Mouse (Mus musculus): Measurements from ENCODE around the gene Aak1.

Aak1 gene

DNA sequence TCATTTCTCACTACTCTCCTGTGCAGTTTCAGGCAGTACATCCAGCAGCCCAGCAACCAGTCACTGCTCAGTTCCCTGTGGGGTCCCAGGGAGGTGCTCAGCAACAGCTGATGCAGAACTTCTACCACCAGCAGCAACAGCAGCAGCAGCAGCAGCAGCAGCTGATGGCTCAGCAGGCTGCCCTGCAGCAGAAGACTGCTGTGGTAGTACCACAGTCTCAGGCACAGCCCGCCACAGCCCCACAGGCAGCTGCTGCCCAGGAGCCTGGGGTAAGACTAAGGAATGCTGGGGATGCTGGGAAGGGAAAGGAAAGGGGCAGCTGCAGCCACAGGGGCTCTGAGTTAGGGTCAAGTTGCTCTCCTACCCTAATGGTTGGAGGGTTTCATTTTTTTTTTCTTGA, 109.7 kb downstream of the Aak1 start:
- no peak for DNase-seq (ENCODE audit: low spot score)

DNA sequence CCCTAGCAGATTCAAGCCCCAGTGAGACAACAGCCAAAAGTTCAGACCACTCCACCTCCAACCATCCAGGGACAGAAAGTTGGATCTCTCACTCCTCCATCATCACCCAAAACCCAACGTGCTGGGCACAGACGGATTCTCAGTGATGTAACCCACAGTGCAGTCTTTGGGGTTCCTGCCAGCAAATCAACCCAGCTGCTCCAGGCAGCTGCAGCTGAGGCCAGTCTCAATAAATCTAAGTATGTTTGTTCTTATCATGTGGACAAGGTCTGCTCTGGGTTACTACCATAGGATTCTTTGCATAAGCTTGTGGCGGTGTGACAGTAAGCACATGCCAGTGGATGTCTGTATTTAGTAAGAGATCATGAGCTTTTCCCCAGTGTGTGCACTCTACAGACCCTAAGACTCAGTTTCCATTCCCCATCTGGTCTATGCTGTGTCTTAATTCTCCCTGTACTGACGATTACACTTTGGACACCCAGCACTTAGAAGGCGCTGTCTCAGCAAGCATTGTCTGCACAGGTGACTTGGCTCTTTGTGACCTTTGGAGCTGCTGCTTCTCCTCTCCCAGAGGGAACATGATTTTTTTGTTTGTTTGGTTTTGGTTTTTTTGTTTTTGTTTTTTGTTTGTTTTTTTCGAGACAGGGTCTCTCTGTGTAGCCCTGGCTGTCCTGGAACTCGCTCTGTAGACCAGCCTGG, 114.8 kb downstream of the Aak1 start:
- DNase-seq (ENCODE audit: low spot score) = no peak

DNA sequence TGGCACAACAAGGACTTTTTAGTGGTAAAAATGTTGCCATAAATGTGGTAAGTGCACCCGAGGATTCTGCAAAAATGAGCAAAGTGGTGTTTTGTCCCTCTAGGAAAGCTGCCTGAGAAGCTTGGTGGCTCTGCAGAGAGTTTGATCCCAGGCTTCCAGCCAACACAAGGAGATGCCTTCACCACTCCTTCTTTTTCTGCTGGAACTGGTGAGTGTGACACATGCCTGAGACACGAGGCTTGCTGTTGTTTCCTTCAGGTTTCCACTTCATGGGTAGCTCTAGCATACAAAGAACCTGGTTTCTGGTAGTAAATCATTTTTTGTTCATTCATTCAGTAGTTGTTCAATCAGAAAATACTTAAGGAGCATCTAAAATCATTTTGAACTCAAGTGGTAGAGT, 117.8 kb downstream of the Aak1 start:
- no peak for DNase-seq (ENCODE audit: low spot score)

DNA sequence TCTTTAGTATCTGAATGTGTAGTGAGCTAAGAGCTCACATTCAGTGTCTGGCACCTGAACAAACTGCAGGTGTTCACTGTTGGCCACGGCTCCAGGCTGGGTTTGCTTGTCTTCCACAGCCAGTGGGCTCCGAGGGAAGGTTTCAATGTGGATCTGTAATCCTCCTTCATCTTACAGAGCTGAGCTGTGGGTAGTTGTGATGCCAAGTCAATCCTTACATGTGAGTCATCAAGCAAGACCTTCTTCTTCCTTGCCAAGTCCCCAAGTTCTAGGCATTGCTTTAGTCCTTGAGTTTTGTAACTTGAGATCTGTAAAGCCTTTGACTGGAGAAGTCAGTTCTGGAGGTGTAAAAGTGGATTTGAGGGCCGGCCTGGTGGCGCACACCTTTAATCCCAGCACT, 124.6 kb downstream of the Aak1 start:
- no peak for DNase-seq (ENCODE audit: low spot score)

DNA sequence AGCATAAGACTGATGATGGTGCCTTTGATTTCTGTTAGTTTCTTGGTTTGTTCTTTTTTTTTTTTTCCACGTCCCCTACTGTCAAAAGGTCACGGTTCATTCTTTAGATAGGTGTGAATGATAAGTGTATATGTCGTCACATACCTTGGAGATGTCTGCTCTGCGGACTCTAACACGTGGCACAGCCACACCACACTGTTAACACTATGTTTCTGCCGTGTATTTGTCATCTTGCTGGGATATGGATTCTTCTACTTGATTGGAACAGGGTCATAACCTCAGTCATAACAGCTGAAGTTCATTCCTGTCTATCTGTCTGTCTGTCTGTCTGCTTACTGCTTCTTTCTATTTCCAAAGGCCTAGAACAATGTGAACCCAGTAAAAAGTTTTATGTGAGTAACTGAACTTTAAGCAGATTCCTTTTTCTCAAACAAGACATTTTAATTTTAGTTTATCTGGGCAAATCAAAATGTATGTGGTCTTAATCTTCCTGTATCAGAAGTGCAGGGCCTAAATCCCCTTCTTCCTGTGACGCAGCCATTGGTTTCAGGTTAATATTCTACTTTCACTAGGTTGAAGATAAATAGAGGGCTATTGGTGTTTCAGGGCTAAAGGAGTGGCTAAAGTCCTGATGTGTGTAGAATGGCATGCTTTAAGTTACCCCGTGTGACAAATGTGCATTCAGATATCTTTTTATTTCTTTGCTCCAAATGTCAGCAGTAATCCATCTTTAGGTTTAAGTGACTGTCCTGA, 129.0 kb downstream of the Aak1 start:
- no peak for DNase-seq (ENCODE audit: low spot score)

DNA sequence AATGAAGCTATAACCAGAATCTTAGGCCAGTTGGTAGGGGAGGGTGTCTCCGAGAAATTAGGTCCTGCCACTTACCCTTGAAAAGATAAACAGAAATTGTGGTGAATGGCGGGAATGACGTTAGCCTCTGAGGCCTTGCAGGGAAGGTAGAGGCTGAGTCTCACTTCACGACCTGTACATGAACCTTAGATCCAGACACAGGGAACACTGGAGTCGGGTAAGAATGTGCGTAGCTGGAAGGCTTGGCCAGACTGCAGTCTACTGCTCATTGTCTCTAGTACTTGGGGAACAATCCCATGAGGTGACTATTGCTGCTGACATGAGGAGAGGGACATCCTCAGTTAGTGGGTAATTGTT, 129.6 kb downstream of the Aak1 start:
- DNase-seq (ENCODE audit: low spot score) = no peak

DNA sequence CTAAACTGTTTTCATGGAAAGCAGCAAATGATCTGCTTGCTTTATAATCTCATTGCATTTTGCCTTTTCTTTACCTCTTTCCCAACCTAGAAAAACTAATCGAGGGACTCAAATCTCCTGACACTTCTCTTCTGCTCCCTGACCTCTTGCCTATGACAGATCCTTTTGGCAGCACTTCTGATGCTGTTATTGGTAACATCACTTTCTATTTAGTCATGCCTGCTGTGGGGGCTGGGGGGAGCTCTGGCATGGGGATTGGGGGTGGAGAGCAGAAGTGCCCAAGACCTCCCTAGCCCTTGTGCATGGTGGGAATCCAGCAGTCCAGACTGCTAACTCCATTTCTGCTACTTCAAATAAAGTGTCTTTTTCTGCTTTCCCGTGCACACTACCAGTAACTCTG, 131.9 kb downstream of the Aak1 start:
- DNase-seq (ENCODE audit: low spot score) = no peak

DNA sequence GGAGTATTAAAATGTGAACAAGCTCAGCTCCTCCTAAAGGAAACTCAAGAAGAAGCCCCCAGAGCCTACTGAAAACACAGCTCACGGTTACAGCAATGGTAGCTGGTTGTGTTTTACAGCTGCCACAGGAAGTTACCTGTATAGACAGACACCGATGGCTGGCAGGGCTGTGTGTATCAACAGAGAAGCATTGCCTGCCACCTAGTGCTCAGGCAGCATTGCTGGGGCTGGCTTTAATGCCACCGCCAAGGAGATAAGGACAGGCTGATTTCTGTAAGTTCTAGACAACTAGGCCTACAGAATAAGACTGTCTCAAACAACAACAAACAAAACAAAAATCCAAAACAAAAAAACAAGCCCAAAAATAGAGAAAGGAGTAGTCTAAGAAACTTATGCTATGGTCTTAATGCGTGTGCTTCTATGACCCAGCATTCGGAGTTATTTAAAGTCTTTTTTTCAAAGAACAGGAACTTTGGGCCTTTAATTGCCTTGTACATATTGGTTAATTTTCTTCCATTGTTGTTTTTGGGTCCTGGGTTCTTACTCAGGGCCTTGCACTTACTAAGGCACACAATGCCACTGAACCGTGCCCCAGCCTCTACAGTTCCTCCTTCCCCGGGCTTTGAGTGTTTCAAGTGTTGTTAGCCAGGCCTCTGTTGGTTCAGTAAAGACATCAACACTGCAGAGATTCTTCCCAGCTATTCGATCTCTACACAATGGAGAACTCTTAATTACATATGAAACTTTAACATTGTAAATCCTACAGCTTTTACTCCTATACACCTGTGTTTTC, 136.2 kb downstream of the Aak1 start:
- no peak for DNase-seq (ENCODE audit: low spot score)

DNA sequence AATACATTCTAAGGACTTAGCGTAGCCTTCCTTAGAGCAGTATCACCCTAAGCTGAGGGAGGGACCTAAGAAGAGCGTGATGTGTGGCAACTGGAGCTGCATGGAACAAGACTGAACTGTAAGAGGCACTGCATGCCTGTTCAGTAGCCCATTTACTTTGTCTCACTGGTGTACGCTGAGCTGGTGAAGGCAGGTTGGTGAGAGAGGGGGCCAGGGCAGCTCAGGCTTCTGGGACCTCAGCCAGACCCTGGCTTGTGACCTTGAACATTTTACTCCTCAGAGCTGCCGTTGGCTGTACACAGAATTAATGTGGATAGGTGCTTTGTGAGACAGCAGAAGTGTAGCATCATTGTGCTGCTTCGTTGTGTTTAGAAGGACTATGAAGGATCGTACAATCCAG, 140.3 kb downstream of the Aak1 start:
- DNase-seq (ENCODE audit: low spot score) = no peak

DNA sequence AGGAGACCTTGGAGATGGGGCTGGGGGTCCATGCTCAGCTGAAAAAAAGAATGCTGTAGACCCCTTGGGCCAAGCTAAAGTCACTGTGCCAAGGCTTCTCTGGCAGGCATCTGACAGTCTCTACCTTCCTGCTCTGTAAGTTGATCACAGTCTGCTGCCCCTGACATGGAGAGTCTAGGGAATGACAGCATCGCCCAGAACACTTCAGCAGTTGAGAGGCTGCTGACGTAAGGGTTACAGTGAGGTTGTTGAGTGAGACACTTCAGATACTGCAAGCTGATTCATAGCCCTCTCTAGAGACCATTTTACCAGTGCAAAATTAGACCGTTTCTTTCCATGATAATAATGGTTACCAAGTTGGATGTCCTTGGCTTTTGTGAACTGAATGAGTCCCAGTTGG, 141.7 kb downstream of the Aak1 start:
- no peak for DNase-seq (ENCODE audit: low spot score)

DNA sequence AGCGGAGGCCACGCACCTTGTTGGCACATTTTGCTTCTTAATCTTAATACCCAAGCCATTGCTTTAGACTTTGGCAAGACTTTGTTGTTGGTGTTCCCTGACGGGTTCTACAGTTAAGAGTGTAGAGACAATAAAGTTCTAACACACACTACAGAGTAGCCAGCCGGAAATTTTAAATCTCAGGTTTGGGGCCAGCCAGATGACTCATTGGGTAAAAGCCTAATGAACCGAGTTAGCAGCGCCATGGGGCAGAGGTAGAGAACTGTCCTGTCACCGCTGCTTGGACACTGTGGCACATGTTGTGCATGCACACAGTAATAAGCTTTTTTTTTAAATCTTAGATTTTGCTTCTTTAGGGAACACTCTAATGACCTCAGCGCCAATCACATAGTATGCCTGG, 143.0 kb downstream of the Aak1 start:
- no peak for DNase-seq (ENCODE audit: low spot score)

DNA sequence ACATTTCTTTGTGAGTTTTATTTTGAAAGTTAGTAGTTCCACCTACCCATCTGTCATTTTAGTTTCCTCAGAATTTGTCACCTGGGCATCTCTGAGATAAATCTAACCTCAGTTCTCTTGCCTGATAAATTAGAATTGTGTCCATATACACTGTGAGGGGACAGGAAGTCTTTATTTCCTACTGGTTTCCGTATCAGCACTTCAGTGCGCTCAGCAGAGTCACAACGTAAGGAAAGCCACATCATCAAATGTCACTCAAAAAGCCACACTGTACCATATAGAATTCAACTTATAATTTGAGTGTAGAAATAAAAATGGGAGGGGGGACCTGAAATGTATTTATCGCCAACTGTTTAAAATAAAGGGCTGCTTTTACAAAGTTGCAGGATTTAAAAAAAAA, 144.9 kb downstream of the Aak1 start:
- no peak for DNase-seq (ENCODE audit: low spot score)

DNA sequence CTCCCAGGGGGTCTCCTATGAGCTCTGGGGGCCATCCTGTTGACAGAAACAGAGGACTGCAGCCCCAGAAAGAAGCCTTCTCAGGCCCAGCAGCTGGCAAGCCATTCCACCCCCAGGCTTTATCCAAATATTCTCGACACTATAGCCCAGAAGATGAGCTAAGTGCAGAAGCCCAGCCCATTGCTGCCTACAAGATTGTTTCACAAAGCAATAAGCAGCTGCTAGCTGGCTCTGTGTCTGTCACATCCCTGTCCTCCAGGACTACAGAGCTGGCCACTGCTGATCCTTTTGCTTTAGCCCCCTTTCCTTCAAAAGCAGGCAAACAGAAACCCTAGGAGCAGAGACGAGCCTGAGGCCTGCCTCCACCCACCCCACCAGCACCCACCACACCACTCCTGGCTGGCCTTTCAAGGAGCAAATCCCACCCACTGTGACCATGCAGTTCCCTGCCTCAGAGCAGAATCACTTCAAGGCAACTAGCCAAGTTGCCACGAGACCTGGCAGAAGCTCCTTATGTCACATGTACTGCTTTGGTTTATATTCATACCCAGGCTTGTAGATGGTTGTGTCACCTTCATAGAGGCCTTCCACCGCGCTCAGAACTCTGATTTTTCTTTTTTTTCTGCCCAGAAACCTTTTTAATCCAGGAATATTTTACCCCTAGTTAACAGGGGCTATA, 147.5 kb downstream of the Aak1 start:
- DNase-seq (ENCODE audit: low spot score) = peak; percentile 31

DNA sequence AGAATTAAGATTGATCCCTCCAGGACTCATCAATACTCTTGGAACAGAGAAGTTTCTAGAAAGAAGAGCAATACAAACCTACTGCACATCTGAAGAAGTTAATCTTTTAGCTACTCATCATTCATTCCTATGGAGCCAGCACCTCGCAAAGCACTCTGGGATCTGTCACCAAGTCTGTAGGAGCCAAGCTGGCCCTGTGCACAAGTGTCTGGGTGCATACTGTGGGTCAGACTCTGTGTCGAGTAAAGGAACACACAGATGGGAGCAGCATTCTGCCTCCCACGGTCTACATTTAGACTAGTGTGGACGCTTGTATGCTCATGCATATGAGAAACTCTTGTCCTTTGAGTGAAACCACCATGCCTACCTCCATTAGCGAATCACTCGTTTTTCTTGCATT, 148.0 kb downstream of the Aak1 start:
- no peak for DNase-seq (ENCODE audit: low spot score)

DNA sequence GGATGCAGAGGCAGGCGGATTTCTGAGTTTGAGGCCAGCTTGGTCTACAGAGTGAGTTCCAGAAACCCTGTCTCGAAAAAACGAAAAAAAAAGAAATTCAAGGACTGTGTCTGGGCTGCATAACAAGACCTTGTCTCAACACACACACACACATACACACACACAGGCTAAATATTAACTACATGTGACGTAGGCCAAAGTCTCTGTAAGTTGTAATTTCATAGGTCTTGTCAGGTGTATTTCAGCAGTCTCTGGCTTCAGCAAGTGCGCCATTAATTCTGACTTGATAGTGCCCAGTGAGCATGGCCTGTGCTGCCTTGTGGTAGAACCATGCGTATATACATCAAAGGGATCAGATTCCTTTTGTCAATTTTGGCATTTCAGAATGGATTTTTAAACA, 152.7 kb downstream of the Aak1 start:
- no peak for DNase-seq (ENCODE audit: low spot score)

DNA sequence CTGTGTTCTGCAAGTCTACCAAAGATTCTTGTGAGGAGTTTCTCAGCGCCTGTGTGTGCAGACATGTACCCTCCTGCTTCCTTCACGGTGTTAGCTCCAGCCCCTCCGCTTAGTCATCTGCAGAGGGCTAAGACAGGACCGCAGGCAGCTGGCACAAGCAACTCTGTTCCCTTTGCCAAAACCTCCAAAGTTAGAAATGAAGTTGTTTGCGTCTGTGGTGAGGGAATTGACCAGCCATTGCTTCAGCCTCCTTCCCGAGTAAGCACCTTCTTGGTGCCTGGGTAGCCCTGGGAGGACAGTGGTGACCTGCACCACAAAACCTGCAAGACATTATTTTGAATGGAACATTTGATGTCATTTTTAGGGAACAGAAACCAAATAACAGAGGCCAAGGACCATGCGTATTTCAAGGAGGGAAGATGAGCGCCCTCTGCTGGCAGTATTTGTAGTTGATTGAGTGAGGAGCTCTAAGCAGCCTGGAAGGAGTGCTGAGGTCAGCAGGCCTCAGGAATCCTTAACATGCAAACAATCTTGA, 153.3 kb downstream of the Aak1 start:
- DNase-seq (ENCODE audit: low spot score) = peak; percentile 90

DNA sequence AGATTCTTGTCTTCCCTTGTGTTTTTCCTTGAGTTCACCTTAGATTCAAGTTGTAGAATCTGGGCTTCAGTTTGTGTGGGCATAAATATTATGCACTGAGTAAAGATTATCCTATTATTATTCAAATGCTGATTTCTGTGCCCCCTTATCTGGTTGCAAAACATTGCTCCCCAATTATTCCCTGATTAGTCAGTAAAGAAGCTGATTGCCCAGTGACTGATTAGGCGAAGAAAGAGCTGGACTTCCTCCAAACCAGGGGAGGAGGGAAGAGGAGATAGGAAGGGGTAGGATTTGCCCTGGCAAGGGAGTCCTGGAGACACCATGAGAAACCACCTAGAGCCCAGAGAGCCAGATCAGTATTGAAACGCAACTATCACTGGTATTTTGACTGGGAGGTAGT, 154.8 kb downstream of the Aak1 start:
- no peak for DNase-seq (ENCODE audit: low spot score)

DNA sequence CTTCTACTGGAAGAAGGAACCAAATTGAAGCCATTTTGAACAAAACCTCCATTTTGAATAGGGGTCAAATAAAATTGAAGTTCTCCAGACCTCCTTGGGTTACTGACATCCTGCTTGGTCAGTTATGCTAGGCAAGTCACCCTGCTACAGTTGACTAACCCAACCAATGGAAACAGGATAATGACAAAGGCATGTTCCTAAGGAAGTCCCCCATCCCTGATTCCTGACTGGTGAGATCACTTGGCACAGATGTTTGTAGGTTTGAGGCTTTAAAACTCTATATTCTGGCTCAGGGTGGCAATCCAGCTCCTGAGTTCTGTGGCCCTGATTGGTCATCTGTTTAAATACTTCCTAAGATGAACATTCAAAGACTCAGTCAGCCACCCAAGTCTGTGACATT, 156.3 kb downstream of the Aak1 start:
- DNase-seq (ENCODE audit: low spot score) = no peak

DNA sequence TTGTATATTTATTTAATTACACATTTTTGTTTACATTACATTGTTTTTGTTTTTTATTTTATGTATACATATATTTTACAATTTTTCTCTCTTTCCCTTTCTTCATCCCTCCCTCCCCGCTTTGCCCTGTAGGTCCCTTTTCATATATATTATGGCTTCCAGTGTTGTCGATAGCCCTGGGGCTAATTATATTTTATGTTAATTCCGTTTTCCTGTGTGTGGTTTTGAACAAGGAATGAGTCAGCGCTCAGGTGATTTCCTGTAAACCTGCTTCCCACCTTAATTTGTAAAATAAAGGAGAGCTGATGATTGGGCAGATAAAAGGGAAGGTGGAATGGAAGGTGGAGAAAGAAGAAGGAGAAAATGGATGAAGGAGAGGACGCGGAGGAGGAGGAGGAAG, 159.6 kb downstream of the Aak1 start, which contains the start of gene Nfu1:
Gene Nfu1, plus strand, starts transcription at position 350 of the 400 bp plus-strand sequence.
- DNase-seq (ENCODE audit: low spot score) = no peak

DNA sequence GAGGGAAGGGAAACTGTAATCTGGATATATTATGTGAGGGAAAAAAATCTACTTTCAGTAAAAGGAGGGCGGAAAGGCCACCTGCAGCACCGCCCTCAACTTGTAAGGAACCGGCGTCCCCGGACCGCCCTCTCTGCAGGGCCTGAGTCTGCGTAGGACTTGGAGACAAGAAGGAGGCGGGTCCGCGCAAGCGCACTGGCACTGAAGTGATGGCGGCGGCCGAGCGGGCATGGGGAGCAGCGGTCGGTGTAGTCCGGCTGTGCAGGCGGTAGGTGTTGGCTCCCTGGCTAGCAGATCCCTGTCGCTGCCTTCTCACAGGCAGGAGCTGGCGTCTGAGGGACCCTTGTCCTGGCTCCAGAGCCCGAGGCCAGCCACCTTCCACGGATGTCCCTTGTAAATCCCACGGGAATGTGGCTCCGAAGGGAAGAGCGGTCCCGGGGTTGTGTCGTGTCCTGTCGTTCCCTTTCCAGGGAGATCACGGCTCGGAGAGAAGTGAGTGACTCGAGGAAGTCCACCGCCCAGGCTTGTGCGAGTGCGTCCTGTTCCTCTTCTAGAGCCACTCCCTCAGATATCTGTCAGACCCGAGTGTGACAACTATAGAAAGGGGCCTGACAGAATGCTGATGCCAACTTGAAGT, 160.5 kb downstream of the Aak1 start:
- peak; percentile 93 for DNase-seq (ENCODE audit: low spot score)

DNA sequence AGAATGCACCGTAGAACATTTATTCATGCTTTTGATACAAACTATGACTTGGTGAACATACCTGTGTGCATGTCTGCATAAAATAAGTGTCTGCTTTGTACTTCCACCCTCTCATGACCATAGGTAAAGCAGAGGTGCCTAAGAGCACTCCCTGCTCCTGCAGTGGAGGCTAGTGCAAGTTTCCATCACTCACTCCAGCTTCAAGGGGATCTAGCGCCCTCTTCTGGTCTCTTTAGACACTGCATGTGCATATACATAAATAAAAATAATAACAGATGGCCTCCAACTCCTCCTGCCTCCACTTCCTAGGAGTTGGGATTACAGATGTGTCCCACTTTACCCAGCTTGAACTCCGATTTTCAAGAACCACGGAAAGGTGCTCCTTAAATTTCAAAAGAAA, 167.6 kb downstream of the Aak1 start:
- DNase-seq (ENCODE audit: low spot score) = peak; percentile 55

DNA sequence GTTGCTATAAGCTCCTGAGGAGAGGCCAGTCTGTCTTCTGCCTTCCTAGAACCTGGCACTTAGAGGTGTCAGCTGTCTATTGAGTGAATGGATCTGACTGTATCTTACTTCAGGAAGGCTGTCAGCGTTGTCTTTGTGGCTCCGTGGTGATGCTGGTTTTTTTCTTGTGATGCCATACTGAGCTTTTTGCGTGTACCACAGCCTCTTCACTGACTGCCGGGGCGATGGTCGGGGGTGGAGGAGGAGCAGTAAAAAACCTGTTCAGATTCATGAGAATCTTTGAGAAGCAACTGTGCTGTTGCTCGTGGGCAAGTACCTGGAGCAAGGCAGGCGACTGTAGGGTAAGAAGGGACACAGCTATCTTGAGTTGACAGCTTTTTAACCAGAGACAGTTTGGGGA, 169.6 kb downstream of the Aak1 start:
- DNase-seq (ENCODE audit: low spot score) = no peak
